Mouse (Mus musculus): ENCODE data around the gene Dnajc12.
A peak's percentile ranks its signal among the peaks of the same experiment; 100 is the strongest.
"Not testable (repeated sequence)": the region's sequence is repeated elsewhere in the genome, so short reads cannot be mapped to it uniquely, and the experiment has no call there.

The Dnajc12 gene

GRCm38 (mm10) chr10:63382372-63383279 lies at the start of gene Dnajc12:
Gene Dnajc12 (plus strand): TSS chr10:63382443.
- peak; percentile 89 for DNase-seq (ENCODE audit: extremely low spot score)

- no peak for DNase-seq (ENCODE audit: extremely low spot score)
Measured at GRCm38 (mm10) chr10:63336901-63337300, 45.3 kb upstream of the Dnajc12 start.

DNA sequence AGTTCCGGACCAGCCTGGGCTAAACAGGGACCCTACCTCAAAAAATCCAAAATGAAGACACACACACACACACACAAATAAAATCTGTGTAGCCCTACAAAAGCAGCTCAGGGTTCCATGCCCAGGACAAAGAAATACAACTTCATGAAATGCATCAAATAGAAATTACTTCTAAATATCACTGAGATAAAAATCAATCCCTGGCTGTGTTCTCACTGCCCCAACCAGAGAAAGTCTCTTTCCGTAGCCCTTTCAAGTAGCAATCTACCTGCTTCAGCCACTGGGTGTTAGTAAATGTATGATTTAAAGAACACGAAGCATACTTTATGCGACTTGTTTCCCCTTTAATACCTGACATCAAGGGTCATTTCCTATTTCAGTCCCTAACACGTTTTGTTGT lies 44.9 kb upstream of the Dnajc12 start:
- DNase-seq (ENCODE audit: extremely low spot score) = peak; percentile 19

GRCm38 (mm10) chr10:63337951-63338836 lies 44.0 kb upstream of the Dnajc12 start:
- DNase-seq (ENCODE audit: extremely low spot score) = peak; percentile 55

GRCm38 (mm10) chr10:63338914-63339643 lies 43.2 kb upstream of the Dnajc12 start:
- DNase-seq (ENCODE audit: extremely low spot score) = peak; percentile 92

- DNase-seq (ENCODE audit: extremely low spot score) = no peak
Measured at GRCm38 (mm10) chr10:63341351-63341750, 40.9 kb upstream of the Dnajc12 start.

DNA sequence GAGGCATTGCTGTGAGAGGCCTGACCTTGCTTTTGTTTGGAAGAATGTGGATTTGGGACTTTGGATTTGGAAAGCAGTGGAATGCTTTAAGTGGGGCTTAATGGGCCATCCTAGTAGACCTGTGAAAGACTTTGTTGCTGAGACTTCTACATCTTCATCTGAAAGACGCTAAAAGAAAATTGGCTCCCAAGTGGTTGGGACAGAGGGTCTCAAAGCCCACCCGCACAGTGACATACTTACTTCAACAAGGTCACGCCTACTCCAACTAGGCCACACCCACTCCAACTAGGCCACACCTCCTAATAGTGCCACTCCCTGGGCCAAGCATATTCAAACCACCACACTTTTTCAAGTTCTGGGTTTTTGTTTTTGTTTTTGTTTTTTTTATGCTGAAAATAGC lies 37.5 kb upstream of the Dnajc12 start:
- DNase-seq (ENCODE audit: extremely low spot score) = no peak

DNA sequence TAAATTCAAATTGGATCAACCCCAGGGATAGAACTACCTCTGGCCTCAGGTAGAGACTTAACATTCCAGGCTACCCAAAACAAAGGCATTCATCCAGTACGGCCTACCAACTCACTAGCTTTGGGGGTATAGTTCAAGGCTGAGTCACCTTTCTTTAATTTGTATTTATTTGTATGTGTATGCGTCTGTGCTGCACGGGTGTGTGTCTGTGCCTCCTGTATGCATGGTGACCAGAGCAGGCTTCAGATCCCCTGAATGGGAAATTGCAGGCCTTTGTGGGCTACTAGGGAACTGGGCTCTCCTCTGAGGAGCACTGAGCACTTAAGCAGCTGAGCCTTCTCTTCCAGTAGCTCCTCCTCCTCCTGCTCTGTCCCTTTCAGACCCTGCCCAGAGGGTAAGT lies 34.0 kb upstream of the Dnajc12 start:
- no peak for DNase-seq (ENCODE audit: extremely low spot score)

- DNase-seq (ENCODE audit: extremely low spot score) = no peak
Measured at GRCm38 (mm10) chr10:63350666-63351065, 31.6 kb upstream of the Dnajc12 start.

DNA sequence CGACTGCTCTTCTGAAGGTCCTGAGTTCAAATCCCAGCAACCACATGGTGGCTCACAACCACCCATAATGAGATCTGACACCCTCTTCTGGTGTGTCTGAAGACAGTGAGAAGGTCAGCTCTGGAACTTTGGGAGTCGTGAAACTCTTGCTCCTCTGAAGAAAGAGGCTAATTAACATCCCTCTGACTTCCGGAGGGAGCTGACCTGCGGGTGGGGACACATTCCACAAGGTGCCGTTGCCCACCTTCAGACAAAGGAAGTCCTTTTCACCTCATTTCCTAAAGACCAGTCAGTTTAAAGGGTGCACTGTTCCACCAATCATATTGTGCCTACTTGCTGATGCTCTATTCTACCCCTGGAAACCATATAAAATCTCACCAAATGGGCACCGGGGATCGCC lies 31.1 kb upstream of the Dnajc12 start:
- not testable (repeated sequence) for DNase-seq (ENCODE audit: extremely low spot score)

GRCm38 (mm10) chr10:63352111-63352510 lies 30.1 kb upstream of the Dnajc12 start:
- DNase-seq (ENCODE audit: extremely low spot score) = no peak

DNA sequence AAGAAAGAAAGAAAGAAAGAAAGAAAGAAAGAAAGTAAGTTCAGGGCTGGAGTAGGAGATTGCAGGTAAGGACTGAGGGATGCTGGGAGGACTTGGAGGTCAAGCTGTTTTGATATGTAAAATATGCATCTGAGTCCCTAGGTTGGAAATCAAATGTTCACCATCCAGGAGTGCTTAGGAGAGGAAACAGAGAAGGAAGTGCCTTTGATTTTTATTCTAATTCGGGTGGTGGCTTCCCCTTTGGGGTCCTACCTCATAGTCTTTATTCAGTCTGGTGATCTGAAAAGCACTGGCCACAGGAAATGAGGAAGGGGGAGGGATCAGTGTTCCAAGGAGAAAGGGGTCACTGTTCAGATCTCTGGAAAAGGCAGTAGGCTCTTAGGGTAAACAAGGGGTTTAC lies 21.7 kb upstream of the Dnajc12 start:
- no peak for DNase-seq (ENCODE audit: extremely low spot score)

- no peak for DNase-seq (ENCODE audit: extremely low spot score)
Measured at GRCm38 (mm10) chr10:63365918-63366455, 16.3 kb upstream of the Dnajc12 start.

DNA sequence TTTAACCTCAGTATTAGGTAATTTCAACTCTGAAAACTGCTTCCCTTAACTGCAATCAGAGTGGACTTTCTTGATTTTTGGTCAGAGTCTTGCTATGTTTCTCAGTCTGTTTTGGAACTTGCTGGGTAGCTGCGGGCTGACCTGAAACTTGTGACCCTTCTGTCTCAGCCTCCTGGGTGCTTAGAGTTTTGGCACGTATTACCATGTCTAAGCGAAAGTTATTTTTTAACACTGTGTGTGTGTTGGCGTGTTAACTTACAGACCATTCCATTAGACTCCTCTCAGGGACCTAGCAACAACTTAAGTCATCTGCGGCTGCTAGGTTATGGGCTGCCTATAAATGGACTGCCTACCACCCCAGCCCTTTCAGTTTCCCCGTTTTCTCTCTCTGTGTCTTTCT lies 14.9 kb upstream of the Dnajc12 start:
- DNase-seq (ENCODE audit: extremely low spot score) = no peak

GRCm38 (mm10) chr10:63368041-63368440 lies 14.2 kb upstream of the Dnajc12 start:
- DNase-seq (ENCODE audit: extremely low spot score) = no peak

DNA sequence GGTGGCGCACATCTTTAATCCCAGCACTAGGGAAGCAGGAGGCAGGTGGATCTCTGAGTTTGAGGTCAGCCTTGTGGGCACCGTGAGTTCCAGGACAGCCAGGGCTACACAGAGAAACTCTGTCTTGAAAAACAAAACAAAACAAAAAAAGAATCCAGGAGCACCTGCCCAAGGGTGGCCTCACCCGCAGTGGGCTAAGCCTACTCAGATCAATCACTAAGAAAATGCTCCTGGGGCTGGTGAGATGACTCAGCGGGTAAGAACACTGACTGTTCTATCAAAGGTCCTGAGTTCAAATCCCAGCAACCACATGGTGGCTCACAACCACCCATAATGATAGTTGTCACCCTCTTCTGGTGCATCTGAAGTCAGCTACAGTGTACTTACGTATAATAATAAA lies 5.9 kb upstream of the Dnajc12 start:
- DNase-seq (ENCODE audit: extremely low spot score) = no peak

DNA sequence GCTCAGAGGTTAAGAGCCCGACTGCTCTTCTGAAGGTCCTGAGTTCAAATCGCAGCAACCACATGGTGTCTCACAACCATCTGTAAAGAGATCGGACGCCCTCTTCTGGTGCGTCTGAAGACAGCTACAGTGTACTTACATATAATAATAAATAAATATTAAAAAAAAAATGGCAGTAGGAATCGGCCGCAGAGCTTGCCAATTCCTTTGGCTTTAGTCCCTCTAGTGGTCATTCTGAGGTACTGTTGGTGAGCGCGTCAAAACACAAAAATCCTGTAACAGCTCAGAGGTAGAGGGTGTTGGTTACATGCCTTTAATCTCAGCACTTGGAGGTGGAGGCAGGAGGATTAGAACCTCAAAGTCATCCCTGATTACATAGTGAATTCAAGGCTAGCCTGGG lies 4.8 kb upstream of the Dnajc12 start:
- DNase-seq (ENCODE audit: extremely low spot score) = peak; percentile 41

- DNase-seq (ENCODE audit: extremely low spot score) = no peak
Measured at GRCm38 (mm10) chr10:63378948-63379680, 3.1 kb upstream of the Dnajc12 start.

- no peak for DNase-seq (ENCODE audit: extremely low spot score)
Measured at GRCm38 (mm10) chr10:63381498-63382280, 554 bp upstream of the Dnajc12 start, which contains the start of gene Sirt1. Gene Sirt1 (minus strand): TSS chr10:63381704.

DNA sequence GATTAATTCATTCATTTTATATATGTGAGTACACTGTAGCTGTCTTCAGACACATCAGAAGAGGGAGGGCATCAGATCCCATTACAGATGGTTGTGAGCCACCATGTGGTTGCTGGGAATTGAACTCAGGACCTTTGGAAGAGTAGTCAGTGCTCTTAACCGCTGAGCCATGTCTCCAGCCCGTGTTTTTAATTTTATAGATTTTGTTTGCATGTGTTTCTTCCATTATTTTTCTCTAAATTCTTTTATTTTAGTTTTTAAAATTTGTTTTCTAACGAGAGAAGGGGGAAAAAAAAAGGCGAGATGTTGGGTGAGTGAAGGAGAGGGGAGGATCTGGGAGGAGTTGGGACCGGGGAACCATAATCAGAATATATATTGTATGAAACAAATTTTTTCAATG lies 3.7 kb downstream of the Dnajc12 start:
- DNase-seq (ENCODE audit: extremely low spot score) = not testable (repeated sequence)

Measured in embryo, embryonic 9.5 days (tissue).